Mouse (Mus musculus): ENCODE measurements at regions not wholly inside any gene's neighbourhood (a gene's known extent, or its start where the extent isn't known, plus 50 kb on each side); places are given as distances from the start of the nearest gene placed in this dataset.

DNA sequence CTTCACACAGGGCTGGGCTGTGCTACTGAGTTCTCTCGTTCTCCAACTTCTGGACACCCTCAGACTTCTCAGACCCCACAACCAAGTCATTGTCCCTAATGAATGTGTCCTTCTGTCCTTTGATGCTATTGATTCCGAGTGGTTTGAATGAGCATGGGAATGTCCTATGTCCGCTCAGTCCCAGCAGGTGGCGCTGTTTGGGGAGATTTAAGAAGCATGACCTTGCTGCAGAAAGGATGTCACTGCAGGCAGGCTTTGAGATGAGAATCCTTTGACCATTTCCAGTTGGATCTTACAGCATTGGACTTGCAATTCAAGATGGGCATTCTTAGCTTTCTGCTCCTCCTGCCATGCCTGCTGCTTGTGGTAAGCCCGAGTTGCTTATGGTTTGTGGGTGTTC lies 146.1 kb downstream of the Gpat3 start:
- no peaks in the 10 kb centered on the region for H3K36me3 ChIP-seq (ENCODE audit: control insufficient read depth, insufficient read depth, low read length)
- no peak overlapping the region for H3K4me3 ChIP-seq (ENCODE audit: low read depth, low read length)
- no peaks in the 10 kb centered on the region for H3K4me1 ChIP-seq (replicated peaks; ENCODE audit: control insufficient read depth, insufficient read depth, low read length)
- no peak overlapping the region for H3K9ac ChIP-seq (ENCODE audit: low read depth, low read length)
- no peaks in the 10 kb centered on the region for H3K27me3 ChIP-seq (replicated peaks; ENCODE audit: control insufficient read depth, insufficient read depth, low read length)
- H3K4me2 ChIP-seq: no peak overlapping the region
- H3K9me3 ChIP-seq (ENCODE audit: control insufficient read depth, low read length): no peaks in the 10 kb centered on the region
- no peak overlapping the region for H3K27ac ChIP-seq (ENCODE audit: low read depth, low read length)
- DNase-seq (ENCODE audit: low spot score) (peak; percentile 41), ATAC-seq (replicated peaks; ENCODE audit: low FRiP score) (no peak)
- WGBS: 26% methylated on average over 5 of the region's 5 CpGs

DNA sequence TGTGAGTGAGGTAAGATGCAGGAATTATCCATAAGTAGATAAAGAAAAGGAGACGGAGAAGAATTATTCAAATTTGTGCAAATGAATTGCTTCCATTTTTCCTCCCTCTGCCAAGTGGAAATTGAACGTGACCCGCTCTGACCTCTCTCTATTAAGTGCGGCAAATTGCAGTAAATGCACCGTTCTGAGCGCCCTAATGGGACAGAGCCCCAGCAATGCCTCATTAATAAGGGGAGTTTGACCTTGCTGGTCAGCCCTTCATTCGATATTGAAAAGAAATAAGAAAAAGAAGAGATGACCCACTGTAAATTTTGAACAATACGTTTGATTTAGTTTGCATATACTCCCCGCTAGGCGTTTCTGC lies 137.0 kb downstream of the Gpat3 start:
- DNase-seq (ENCODE audit: low spot score) (no peak), ATAC-seq (replicated peaks; ENCODE audit: low FRiP score) (no peak)
- H3K27ac ChIP-seq (ENCODE audit: low read depth, low read length): no peak overlapping the region
- 78% methylated on average over 10 of the region's 10 CpGs for WGBS
- H3K4me2 ChIP-seq: no peak overlapping the region
- no peaks in the 10 kb centered on the region for H3K4me1 ChIP-seq (replicated peaks; ENCODE audit: control insufficient read depth, insufficient read depth, low read length)
- no peak overlapping the region for H3K9ac ChIP-seq (ENCODE audit: low read depth, low read length)
- no peak overlapping the region for H3K4me3 ChIP-seq (ENCODE audit: low read depth, low read length)
- H3K9me3 ChIP-seq (ENCODE audit: control insufficient read depth, low read length): no peaks in the 10 kb centered on the region
- no peaks in the 10 kb centered on the region for H3K27me3 ChIP-seq (replicated peaks; ENCODE audit: control insufficient read depth, insufficient read depth, low read length)
- no peaks in the 10 kb centered on the region for H3K36me3 ChIP-seq (ENCODE audit: control insufficient read depth, insufficient read depth, low read length)

DNA sequence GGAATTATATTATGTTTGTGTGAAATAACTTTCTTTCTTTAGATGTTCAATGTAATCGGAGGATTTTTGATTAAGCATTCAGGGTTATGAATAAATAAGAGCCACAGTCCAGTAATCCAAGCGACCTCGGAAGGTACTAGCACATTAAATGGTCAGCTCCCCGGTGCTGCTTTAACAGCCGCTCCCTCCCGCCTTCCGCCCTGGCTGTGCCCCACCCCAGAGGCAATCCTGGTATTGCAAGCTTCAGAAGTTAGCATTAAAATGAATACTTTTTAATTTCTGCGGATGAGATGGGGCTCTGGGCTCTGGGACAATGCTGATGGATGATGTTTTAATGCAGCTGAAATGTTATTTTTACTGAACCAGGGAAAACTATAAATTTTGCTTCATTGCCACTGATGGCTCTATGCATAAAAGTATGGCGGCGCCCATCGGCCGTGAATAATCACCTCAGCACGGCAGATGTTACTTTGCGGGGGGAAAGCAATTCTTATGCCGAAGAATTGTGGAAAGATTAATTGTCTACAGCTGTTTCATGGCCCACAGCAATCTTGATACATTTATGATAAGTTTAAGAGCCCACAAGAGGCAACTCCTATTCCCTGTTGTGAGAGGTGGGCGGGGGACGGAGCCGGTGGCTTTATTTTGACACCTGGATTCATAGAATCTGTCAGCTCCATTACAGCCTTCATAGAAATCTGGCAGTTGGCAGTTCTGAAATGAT lies 136.5 kb downstream of the Gpat3 start:
- DNase-seq (ENCODE audit: low spot score): no peak
- Histone ChIP-seq H3K27me3 (replicated peaks; ENCODE audit: control insufficient read depth, insufficient read depth, low read length) (no peaks in the 10 kb centered on the region), H3K4me2 (no peak overlapping the region), H3K4me3 (ENCODE audit: low read depth, low read length) (no peak overlapping the region), H3K9ac (ENCODE audit: low read depth, low read length) (no peak overlapping the region), H3K9me3 (ENCODE audit: control insufficient read depth, low read length) (no peaks in the 10 kb centered on the region), H3K36me3 (ENCODE audit: control insufficient read depth, insufficient read depth, low read length) (no peaks in the 10 kb centered on the region), H3K27ac (ENCODE audit: low read depth, low read length) (no peak overlapping the region), H3K4me1 (replicated peaks; ENCODE audit: control insufficient read depth, insufficient read depth, low read length) (no peaks in the 10 kb centered on the region)
- ATAC-seq (replicated peaks; ENCODE audit: low FRiP score): no peak
- WGBS: 85% methylated on average over 18 of the region's 18 CpGs

DNA sequence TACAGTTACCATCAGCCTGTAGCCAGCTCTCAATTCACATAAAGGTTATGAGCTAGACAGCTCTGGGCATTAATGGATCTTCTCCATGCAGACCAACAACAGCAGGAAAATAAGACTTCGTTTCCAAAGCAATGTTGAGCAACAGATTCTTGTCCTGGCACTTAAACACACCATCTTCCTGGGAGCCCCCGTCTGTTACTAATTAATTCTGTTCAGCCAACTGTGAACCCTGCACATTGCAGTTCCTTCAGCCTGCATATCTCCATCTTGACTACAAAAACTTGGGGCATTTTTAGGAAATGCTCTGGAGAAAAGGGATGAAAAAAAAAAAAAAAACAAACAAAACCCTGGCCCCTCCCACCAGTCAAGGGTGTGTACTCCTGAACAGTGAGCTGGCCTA lies 131.2 kb downstream of the Gpat3 start:
- no peaks in the 10 kb centered on the region for H3K9me3 ChIP-seq (ENCODE audit: control insufficient read depth, low read length)
- DNase-seq (ENCODE audit: low spot score) (no peak), ATAC-seq (replicated peaks; ENCODE audit: low FRiP score) (no peak)
- no peaks in the 10 kb centered on the region for H3K36me3 ChIP-seq (ENCODE audit: control insufficient read depth, insufficient read depth, low read length)
- no peak overlapping the region for H3K4me2 ChIP-seq
- H3K4me1 ChIP-seq (replicated peaks; ENCODE audit: control insufficient read depth, insufficient read depth, low read length): no peaks in the 10 kb centered on the region
- H3K4me3 ChIP-seq (ENCODE audit: low read depth, low read length): no peak overlapping the region
- H3K9ac ChIP-seq (ENCODE audit: low read depth, low read length): no peak overlapping the region
- H3K27ac ChIP-seq (ENCODE audit: low read depth, low read length): no peak overlapping the region
- 72% methylated on average over 2 of the region's 2 CpGs for WGBS
- H3K27me3 ChIP-seq (replicated peaks; ENCODE audit: control insufficient read depth, insufficient read depth, low read length): no peaks in the 10 kb centered on the region

DNA sequence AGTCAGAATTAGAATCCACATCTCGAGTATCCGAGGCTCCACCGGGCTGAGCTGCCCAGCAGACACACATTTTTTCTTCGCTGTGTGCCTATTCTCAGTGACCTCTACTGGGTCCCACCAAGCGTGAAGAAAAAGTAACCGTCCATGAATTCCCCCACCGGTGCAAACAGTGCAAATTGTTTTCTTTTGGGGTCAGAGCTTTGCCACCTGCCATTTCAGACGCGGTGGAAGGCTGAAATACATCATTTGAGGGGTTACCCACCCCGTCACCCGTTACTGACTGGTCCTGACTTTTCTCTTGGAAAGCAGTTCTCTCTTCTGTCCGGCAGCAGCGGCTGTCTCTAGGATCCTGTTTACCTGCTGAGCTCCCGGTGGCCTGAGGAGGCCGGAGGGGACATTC lies 105.7 kb downstream of the Gpat3 start:
- H3K9me3 ChIP-seq (ENCODE audit: control insufficient read depth, low read length): no peaks in the 10 kb centered on the region
- no peak overlapping the region for H3K4me2 ChIP-seq
- no peak overlapping the region for H3K4me3 ChIP-seq (ENCODE audit: low read depth, low read length)
- no peaks in the 10 kb centered on the region for H3K36me3 ChIP-seq (ENCODE audit: control insufficient read depth, insufficient read depth, low read length)
- no peak overlapping the region for H3K27ac ChIP-seq (ENCODE audit: low read depth, low read length)
- WGBS: 66% methylated on average over 15 of the region's 15 CpGs
- DNase-seq (ENCODE audit: low spot score) (no peak), ATAC-seq (replicated peaks; ENCODE audit: low FRiP score) (no peak)
- H3K4me1 ChIP-seq (replicated peaks; ENCODE audit: control insufficient read depth, insufficient read depth, low read length): no peaks in the 10 kb centered on the region
- H3K27me3 ChIP-seq (replicated peaks; ENCODE audit: control insufficient read depth, insufficient read depth, low read length): no peaks in the 10 kb centered on the region
- no peak overlapping the region for H3K9ac ChIP-seq (ENCODE audit: low read depth, low read length)
